Mouse (Mus musculus): ENCODE results near the gene Mdga2.

Gene Mdga2

GRCm38 (mm10) chr12:66702781-66703180 lies 519.6 kb downstream of the Mdga2 start:
- DNase-seq (ENCODE audit: low spot score in 2 of 2), result no peak

- DNase-seq (ENCODE audit: low spot score in 2 of 2), result no peak
These were observed 542.8 kb downstream of the Mdga2 start for GRCm38 (mm10) chr12:66679558-66679957.

DNA sequence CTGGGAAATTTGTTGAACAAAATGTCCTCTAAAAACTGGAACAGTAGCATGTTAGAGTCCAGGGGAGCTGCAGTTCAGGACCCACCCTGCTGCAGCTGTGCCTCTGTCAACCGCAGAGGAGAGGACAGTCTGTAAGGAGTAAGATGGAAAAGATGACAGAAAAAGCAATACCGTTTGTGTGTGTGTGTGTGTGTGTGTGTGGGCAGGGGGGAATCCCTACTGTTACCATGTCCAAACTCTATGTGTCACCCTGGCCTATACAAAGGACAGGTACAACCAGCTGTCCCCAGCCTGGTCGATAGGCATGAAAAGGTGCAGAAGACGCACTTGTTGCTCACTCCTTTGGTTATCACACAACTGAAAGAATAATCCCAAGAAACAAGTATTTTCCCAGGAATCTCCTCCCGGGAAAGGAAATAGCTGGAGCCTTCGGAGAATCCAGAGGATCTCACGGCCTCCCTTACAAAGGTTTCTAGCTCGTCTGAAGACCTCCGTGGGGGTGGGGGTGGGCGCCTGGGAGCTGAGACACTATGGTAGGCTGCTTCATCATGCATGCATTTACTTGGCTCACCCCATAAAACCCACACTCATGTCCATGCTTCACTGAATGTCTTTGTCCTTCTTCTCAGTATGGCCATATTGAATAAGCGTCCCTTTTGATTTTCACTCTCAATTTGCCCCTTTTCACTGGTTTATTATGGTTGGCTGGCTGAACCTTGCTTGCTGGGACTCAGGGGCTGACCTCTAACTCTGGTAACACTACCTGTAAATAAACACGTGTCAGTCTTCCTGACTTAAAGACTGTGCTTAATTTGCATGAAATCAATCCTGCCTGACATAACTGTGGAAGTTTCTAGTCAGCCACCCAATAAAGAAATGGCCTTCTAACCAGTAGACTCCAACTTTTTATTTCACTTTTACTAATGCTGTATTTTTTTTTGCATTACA lies 573.5 kb downstream of the Mdga2 start:
- no peak for DNase-seq (ENCODE audit: low spot score in 2 of 2)

- no peak for DNase-seq (ENCODE audit: low spot score in 2 of 2)
These were observed 581.9 kb downstream of the Mdga2 start for GRCm38 (mm10) chr12:66640408-66640807.

GRCm38 (mm10) chr12:66619944-66620343 lies 602.4 kb downstream of the Mdga2 start:
- no peak for DNase-seq (ENCODE audit: low spot score in 2 of 2)

- no peak for DNase-seq (ENCODE audit: low spot score in 2 of 2)
These were observed 630.6 kb downstream of the Mdga2 start for GRCm38 (mm10) chr12:66591617-66592230.

GRCm38 (mm10) chr12:66565396-66565795 lies 657.0 kb downstream of the Mdga2 start:
- DNase-seq (ENCODE audit: low spot score in 2 of 2), result no peak

DNA sequence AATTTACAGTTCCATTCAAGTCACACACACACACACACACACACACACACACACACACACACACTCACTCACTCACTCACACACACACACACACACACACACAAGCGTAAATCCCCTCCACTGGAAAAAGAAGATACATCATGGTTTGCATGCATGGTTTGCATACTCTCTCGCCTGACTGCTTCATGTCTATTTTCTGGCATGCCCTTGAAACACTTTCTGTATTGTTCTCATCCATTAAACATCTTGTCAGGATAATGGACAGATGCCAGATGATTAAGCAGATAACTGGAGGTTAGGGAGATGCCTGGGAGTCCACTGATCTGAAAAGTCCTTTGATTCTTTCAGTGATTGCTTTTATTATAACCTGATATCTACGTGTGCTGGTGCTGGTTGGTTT lies 665.5 kb downstream of the Mdga2 start:
- no peak for DNase-seq (ENCODE audit: low spot score in 2 of 2)

GRCm38 (mm10) chr12:66556178-66556820 lies 666.0 kb downstream of the Mdga2 start:
- no peak for DNase-seq (ENCODE audit: low spot score in 2 of 2)

DNA sequence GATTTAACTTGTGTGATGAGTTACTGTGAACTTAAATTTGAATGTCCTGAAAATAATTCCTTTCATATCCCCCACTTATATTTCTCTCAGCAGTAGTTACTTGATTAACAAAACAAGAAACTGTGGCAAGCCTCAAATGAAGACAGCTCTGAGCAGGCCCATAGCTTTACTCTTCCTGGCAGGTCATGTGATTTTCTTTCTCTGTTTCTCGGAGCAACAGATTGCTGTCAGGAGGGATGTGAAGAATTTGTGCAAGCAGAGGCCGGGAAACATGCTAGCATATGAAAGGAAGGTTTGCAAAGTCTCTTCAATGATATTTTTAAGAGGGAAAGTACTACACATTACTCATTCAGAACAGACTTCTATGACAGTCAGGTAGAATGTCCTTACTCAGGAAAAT lies 697.4 kb downstream of the Mdga2 start:
- no peak for DNase-seq (ENCODE audit: low spot score in 2 of 2)

- no peak for DNase-seq (ENCODE audit: low spot score in 2 of 2)
These were observed 723.1 kb downstream of the Mdga2 start for GRCm38 (mm10) chr12:66499258-66499657.

GRCm38 (mm10) chr12:66470868-66471267 lies 751.5 kb downstream of the Mdga2 start:
- no peak for DNase-seq (ENCODE audit: low spot score in 2 of 2)

DNA sequence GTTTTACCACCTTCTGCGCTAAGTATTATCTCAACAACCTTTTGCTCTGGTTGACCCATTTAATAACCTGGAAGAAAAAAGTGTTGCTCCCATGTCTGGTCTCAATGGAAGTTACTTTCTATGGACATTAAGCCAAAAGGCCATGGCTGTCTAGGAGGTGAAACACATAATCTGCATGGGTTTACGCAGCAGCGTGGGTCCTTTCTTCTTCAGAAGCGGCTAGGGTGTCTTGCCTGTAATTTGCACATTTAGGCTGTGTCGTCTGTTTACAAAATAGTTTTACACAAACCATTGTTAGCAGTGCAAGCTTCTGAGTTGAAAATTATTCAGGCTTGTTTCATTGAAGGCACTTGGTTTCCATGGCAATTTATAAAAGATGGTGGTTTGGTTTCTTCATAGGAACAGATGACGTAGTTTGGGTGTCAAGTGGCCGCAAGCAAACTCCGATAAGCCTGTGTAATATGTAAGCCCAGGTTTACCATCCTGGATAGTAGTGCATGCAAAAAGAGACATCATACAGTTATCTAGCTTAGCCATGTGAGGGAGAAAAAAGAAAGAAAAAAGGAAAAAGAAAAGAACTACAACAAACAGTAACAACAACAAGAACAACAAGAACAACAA lies 752.0 kb downstream of the Mdga2 start:
- no peak for DNase-seq (ENCODE audit: low spot score in 2 of 2)

DNA sequence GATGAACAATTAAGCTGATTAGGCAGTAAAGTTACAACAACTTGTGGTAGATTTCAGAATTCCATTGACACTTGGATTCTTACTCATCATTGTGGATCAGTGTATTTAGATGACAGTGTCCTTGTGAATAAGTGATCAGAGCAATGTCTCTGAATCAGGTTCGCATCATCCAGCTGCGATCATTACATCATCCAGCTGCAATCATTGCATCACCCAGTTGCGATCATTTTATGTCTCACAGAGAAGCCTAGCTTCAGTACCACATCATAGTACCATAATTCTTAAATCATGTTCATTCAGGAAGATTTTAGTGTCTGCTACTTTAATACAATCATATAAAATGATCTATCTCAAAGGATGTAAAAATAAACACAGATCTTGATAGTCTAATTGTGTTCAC lies 756.8 kb downstream of the Mdga2 start:
- DNase-seq (ENCODE audit: low spot score in 2 of 2), result no peak

GRCm38 (mm10) chr12:66443340-66443739 lies 779.0 kb downstream of the Mdga2 start:
- no peak for DNase-seq (ENCODE audit: low spot score in 2 of 2)
